Mouse (Mus musculus) liver, embryonic 12.5 days (tissue): ENCODE data around the gene Prss36. TPM values are rescaled to one million over a fixed set of nuclear protein-coding genes. Genes with fewer than 3 reads are reported as not detected.
"Not testable (repeated sequence)": the region's sequence is repeated elsewhere in the genome, so short reads cannot be mapped to it uniquely, and the experiment has no call there.

Experiments used
- ATAC-seq: fragments of 200-750 bp; cut with Nextera tagmentation; 2 replicates; pipeline ENCODE4 v1.8.0; 2017; ENCODE audit warnings: moderate number of reproducible peaks, mild to moderate bottlenecking, moderate library complexity
- H3K27ac ChIP-seq: fragments of 300-500 bp; sonication (generic); 2 replicates; pipeline ENCODE4 v1.5.1; 2016; ENCODE audit warnings: mild to moderate bottlenecking
- H3K27me3 ChIP-seq: fragments of 300-500 bp; sonication (generic); replicated peaks from 2 replicates; pipeline ENCODE4 v1.6.1; 2016; ENCODE audit warnings: mild to moderate bottlenecking, moderate library complexity
- H3K36me3 ChIP-seq: fragments of 300-500 bp; sonication (generic); 2 replicates; pipeline ENCODE4 v1.6.1; 2016; ENCODE audit warnings: mild to moderate bottlenecking, moderate library complexity
- H3K4me1 ChIP-seq: fragments of 300-500 bp; sonication (generic); 2 replicates; pipeline ENCODE4 v1.6.1; 2016
- H3K4me2 ChIP-seq: fragments of 300-500 bp; sonication (generic); 2 replicates; pipeline ENCODE4 v1.6.1; 2016; ENCODE audit warnings: mild to moderate bottlenecking, moderate library complexity
- H3K4me3 ChIP-seq: fragments of 300-500 bp; sonication (generic); 2 replicates; pipeline ENCODE4 v1.5.1; 2016; ENCODE audit warnings: mild to moderate bottlenecking, moderate library complexity
- H3K9ac ChIP-seq: fragments of 300-500 bp; sonication (generic); 2 replicates; pipeline ENCODE4 v1.6.1; 2016; ENCODE audit warnings: mild to moderate bottlenecking, moderate library complexity
- H3K9me3 ChIP-seq: fragments of 300-500 bp; sonication (generic); replicated peaks from 2 replicates; pipeline ENCODE4 v1.6.1; 2016; ENCODE audit warnings: mild to moderate bottlenecking, moderate library complexity
- WGBS: fragments of 180-500 bp; shearing (Covaris S2); methylation state at CpG from one replicate; pipeline ENCODE4 v1.1.7; 2016; ENCODE audit not compliant: insufficient replicate concordance; 5-methylcytosine and 5-hydroxymethylcytosine counted together
- polyA plus RNA-seq: library from polyadenylated mRNA; unstranded; fragments of >200 nt; fragmentation: Nextera tagmentation; extraction: Ambion mirVana; gene quantifications from 2 replicates; pipeline ENCODE4 v1.2.1, GENCODE M21; 2016

The Prss36 gene
- polyA plus RNA-seq, 1 experiment from 2014 or later = 5.1 TPM

- Histone ChIP-seq H3K9me3 (no peaks in the 10 kb centered on the region), H3K9ac (no peak overlapping the region), H3K27me3 (no peaks in the 10 kb centered on the region), H3K27ac (peak overlapping the region; percentile 87), H3K4me1 (peaks cover 61% of the 10 kb centered on the region), H3K36me3 (peaks cover 21% of the 10 kb centered on the region), H3K4me3 (no peak overlapping the region), H3K4me2 (peak overlapping the region; percentile 90)
- 44% methylated on average over 13 of the region's 13 CpGs for WGBS
- no peak for ATAC-seq
Measured at GRCm38 (mm10) chr7:127896384-127896783, 50.1 kb downstream of the Prss36 start.

- ATAC-seq, H3K27me3 ChIP-seq, H3K9me3 ChIP-seq: not testable (repeated sequence)
- peaks cover 22% of the 10 kb centered on the region for H3K36me3 ChIP-seq
- peak overlapping the region; percentile 90 for H3K4me2 ChIP-seq
- peak overlapping the region; percentile 87 for H3K27ac ChIP-seq
- peaks cover 57% of the 10 kb centered on the region for H3K4me1 ChIP-seq
- 61% methylated on average over 7 of the region's 7 CpGs for WGBS
- H3K9ac ChIP-seq = peak overlapping the region; percentile 27; the same call in 1 of the 2 replicates
- peak overlapping the region; percentile 66 for H3K4me3 ChIP-seq
Measured at GRCm38 (mm10) chr7:127895891-127896290, 50.6 kb downstream of the Prss36 start.

GRCm38 (mm10) chr7:127895442-127895841, 51.1 kb downstream of the Prss36 start, which contains the start of the genes Gm21974 and Vkorc1:
TSS of gene Gm21974 (minus strand) at chr7:127895454.
TSS of gene Vkorc1 (minus strand) at chr7:127895617.
- Histone ChIP-seq H3K9ac (peak within 1 kb of the TSS; percentile 72), H3K27ac (peak within 1 kb of the TSS; percentile 87), H3K36me3 (peaks cover 26% of the 10 kb centered on the region), H3K4me1 (peaks cover 52% of the 10 kb centered on the region), H3K4me3 (peak within 1 kb of the TSS; percentile 66), H3K4me2 (peak within 1 kb of the TSS; percentile 90), H3K27me3 (no peaks in the 10 kb centered on the region), H3K9me3 (no peaks in the 10 kb centered on the region)
- peak; percentile 96 for ATAC-seq
- under 1% methylated on average over 26 of the region's 26 CpGs for WGBS

- Histone ChIP-seq H3K4me2 (peak overlapping the region; percentile 90), H3K4me1 (peaks cover 42% of the 10 kb centered on the region), H3K27me3 (no peaks in the 10 kb centered on the region), H3K9me3 (no peaks in the 10 kb centered on the region), H3K27ac (peak overlapping the region; percentile 87), H3K9ac (peak overlapping the region; percentile 72), H3K36me3 (peaks cover 36% of the 10 kb centered on the region), H3K4me3 (peak overlapping the region; percentile 66)
- WGBS = 73% methylated on average over 5 of the region's 5 CpGs
- ATAC-seq = no peak
Measured at GRCm38 (mm10) chr7:127894480-127894879, 52.0 kb downstream of the Prss36 start.

GRCm38 (mm10) chr7:127890798-127891197, 55.7 kb downstream of the Prss36 start, which contains the start of gene Prss53:
TSS of gene Prss53 (minus strand) at chr7:127890970.
- no peaks in the 10 kb centered on the region for H3K9me3 ChIP-seq
- peaks cover 26% of the 10 kb centered on the region for H3K4me1 ChIP-seq
- no peak within 1 kb of the TSS for H3K4me2 ChIP-seq
- H3K9ac ChIP-seq = no peak within 1 kb of the TSS
- no peaks in the 10 kb centered on the region for H3K27me3 ChIP-seq
- ATAC-seq = no peak
- H3K4me3 ChIP-seq = no peak within 1 kb of the TSS
- no peak within 1 kb of the TSS for H3K27ac ChIP-seq
- peaks cover 73% of the 10 kb centered on the region for H3K36me3 ChIP-seq
- WGBS = 50% methylated on average over 4 of the region's 4 CpGs

- 55% methylated on average over 3 of the region's 3 CpGs for WGBS
- no peak for ATAC-seq
Measured at GRCm38 (mm10) chr7:127888821-127889220, 57.7 kb downstream of the Prss36 start.

GRCm38 (mm10) chr7:127887781-127888180, 58.7 kb downstream of the Prss36 start:
- no peaks in the 10 kb centered on the region for H3K27me3 ChIP-seq
- no peak for ATAC-seq
- 72% methylated on average over 3 of the region's 3 CpGs for WGBS
- H3K9me3 ChIP-seq = peaks cover 3% of the 10 kb centered on the region; the same call in 1 of the 2 replicates
- peaks cover 91% of the 10 kb centered on the region for H3K36me3 ChIP-seq
- H3K27ac ChIP-seq = no peak overlapping the region
- peaks cover 34% of the 10 kb centered on the region for H3K4me1 ChIP-seq
- no peak overlapping the region for H3K9ac ChIP-seq
- no peak overlapping the region for H3K4me3 ChIP-seq
- H3K4me2 ChIP-seq = no peak overlapping the region

More at GRCm38 (mm10) chr7:127888821-127889220, 57.7 kb downstream of the Prss36 start:
- H3K9me3 ChIP-seq = no peaks in the 10 kb centered on the region
- no peak overlapping the region for H3K4me3 ChIP-seq
- no peak overlapping the region for H3K4me2 ChIP-seq
- no peak overlapping the region for H3K9ac ChIP-seq
- no peak overlapping the region for H3K27ac ChIP-seq
- no peaks in the 10 kb centered on the region for H3K27me3 ChIP-seq
- peaks cover 91% of the 10 kb centered on the region for H3K36me3 ChIP-seq
- peaks cover 28% of the 10 kb centered on the region for H3K4me1 ChIP-seq

- Histone ChIP-seq H3K4me2 (no peak overlapping the region), H3K9me3 (peaks cover 9% of the 10 kb centered on the region), H3K9ac (no peak overlapping the region), H3K4me1 (peaks cover 34% of the 10 kb centered on the region), H3K27ac (no peak overlapping the region), H3K36me3 (peaks cover 91% of the 10 kb centered on the region), H3K4me3 (no peak overlapping the region), H3K27me3 (no peaks in the 10 kb centered on the region)
- 87% methylated on average over 8 of the region's 8 CpGs for WGBS
- ATAC-seq = no peak
Measured at GRCm38 (mm10) chr7:127887191-127887590, 59.3 kb downstream of the Prss36 start.

- Histone ChIP-seq H3K27ac (no peak overlapping the region), H3K4me2 (no peak overlapping the region), H3K36me3 (peaks cover 94% of the 10 kb centered on the region), H3K9me3 (peaks cover 15% of the 10 kb centered on the region), H3K9ac (no peak overlapping the region), H3K4me3 (no peak overlapping the region), H3K27me3 (no peaks in the 10 kb centered on the region), H3K4me1 (peaks cover 34% of the 10 kb centered on the region)
- no peak for ATAC-seq
- 89% methylated on average over 6 of the region's 6 CpGs for WGBS
Measured at GRCm38 (mm10) chr7:127886551-127886950, 60.0 kb downstream of the Prss36 start.

- no peak overlapping the region for H3K4me3 ChIP-seq
- no peak overlapping the region for H3K4me2 ChIP-seq
- H3K27ac ChIP-seq = no peak overlapping the region
- H3K27me3 ChIP-seq = no peaks in the 10 kb centered on the region
- no peak overlapping the region for H3K9ac ChIP-seq
- H3K36me3 ChIP-seq = peaks cover 100% of the 10 kb centered on the region
- peaks cover 21% of the 10 kb centered on the region for H3K9me3 ChIP-seq
- ATAC-seq = no peak
- WGBS = 56% methylated on average over 6 of the region's 6 CpGs
- peaks cover 34% of the 10 kb centered on the region for H3K4me1 ChIP-seq
Measured at GRCm38 (mm10) chr7:127885951-127886350, 60.6 kb downstream of the Prss36 start.

Other genes with a start within 250 kb of the Prss36 start
- 40.6 and 43.6 TPM in 2 replicates for gene Bcl7c, start 237.8 kb downstream of the Prss36 start, polyA plus RNA-seq
- gene Ctf1, start 234.0 kb downstream of the Prss36 start, polyA plus RNA-seq = 3.6 and 4.6 TPM in 2 replicates
- gene Ctf2, start 214.6 kb downstream of the Prss36 start, polyA plus RNA-seq = 0.13 and 0.26 TPM in 2 replicates
- gene Fbxl19, start 202.2 kb downstream of the Prss36 start, polyA plus RNA-seq = 3.7 TPM in 2 replicates
- 14.8 and 15.0 TPM in 2 replicates for gene Orai3, start 176.9 kb downstream of the Prss36 start, polyA plus RNA-seq
- gene Setd1a, start 170.1 kb downstream of the Prss36 start, polyA plus RNA-seq = 13.1 and 13.7 TPM in 2 replicates
- not detected in 2 replicates for gene Gm49388, start 161.1 kb downstream of the Prss36 start, polyA plus RNA-seq
- gene Hsd3b7, start 146.1 kb downstream of the Prss36 start, polyA plus RNA-seq = 28.0 and 29.8 TPM in 2 replicates
- gene Stx4a, start 122.4 kb downstream of the Prss36 start, polyA plus RNA-seq = 19.0 and 21.1 TPM in 2 replicates
- gene Stx1b, start 122.2 kb downstream of the Prss36 start, polyA plus RNA-seq = 0.20 and 0.56 TPM in 2 replicates
- gene Zfp646, start 70.5 kb downstream of the Prss36 start, polyA plus RNA-seq = 8.6 and 9.1 TPM in 2 replicates
- gene Zfp668, start 69.9 kb downstream of the Prss36 start, polyA plus RNA-seq = 11.2 and 11.3 TPM in 2 replicates
- 0.26 and 0.49 TPM in 2 replicates for gene Prss53, start 55.8 kb downstream of the Prss36 start, polyA plus RNA-seq
- not detected in 2 replicates for gene Gm21974, start 51.3 kb downstream of the Prss36 start, polyA plus RNA-seq
- gene Vkorc1, start 51.1 kb downstream of the Prss36 start, polyA plus RNA-seq = 75.0 and 80.3 TPM in 2 replicates
- 81.3 and 82.2 TPM in 2 replicates for gene Bckdk, start 42.6 kb downstream of the Prss36 start, polyA plus RNA-seq
- 29.5 and 31.0 TPM in 2 replicates for gene Kat8, start 34.2 kb downstream of the Prss36 start, polyA plus RNA-seq
- 4.0 and 4.4 TPM in 2 replicates for gene Prss8, start 16.6 kb downstream of the Prss36 start, polyA plus RNA-seq
- gene Fus, start 20.7 kb upstream of the Prss36 start, polyA plus RNA-seq = 217 and 225 TPM in 2 replicates
- 32.9 and 33.8 TPM in 2 replicates for gene Pycard, start 47.1 kb upstream of the Prss36 start, polyA plus RNA-seq
- not detected in 2 replicates for gene Trim72, start 57.2 kb upstream of the Prss36 start, polyA plus RNA-seq
- gene Itgam, start 115.9 kb upstream of the Prss36 start, polyA plus RNA-seq = 2.1 and 2.2 TPM in 2 replicates
- gene Gm49368, start 116.0 kb upstream of the Prss36 start, polyA plus RNA-seq = not detected in 2 replicates
- 0.17 and 0.19 TPM in 2 replicates for gene Itgax, start 182.8 kb upstream of the Prss36 start, polyA plus RNA-seq
- gene Itgad, start 207.7 kb upstream of the Prss36 start, polyA plus RNA-seq = 0.08 TPM in 1 of 2 replicates, not detected in the other